Mouse (Mus musculus) olfactory bulb, adult 2 months (tissue): ENCODE results near the gene Rapgef2.

Experiments
- CTCF ChIP-seq: fragments of 200-500 bp; IDR thresholded peaks from 2 replicates; pipeline ENCODE4 v1.5.1; 2012; ENCODE audit warnings: low read depth, mild to moderate bottlenecking, low read length, moderate library complexity; ENCODE audit not compliant: insufficient read depth
- POLR2A ChIP-seq: fragments of 200-500 bp; IDR thresholded peaks from 2 replicates; pipeline ENCODE4 v1.6.1; 2012; ENCODE audit warnings: mild to moderate bottlenecking, low read depth, low read length, moderate library complexity; ENCODE audit not compliant: insufficient read depth

DNA sequence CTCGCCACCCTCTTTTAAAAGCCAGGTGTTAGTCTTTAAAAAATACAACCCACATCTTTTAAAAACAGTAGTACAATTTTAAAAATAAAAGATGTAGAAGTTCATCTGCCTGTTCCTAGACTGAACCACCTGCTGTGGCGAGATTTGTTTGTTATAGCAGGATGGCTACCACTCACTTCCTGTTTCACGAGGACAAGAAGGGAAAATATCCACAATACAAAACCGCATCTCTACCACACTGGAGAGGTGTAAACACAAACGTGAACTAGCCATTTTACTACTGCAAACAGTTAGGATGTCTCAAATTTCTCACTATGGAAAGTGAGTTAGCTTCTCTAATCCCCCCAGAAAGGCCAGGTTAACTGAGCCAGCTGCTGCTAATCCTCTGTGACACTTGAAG is 76.1 kb downstream of the Rapgef2 start:
- no peak for TF ChIP-seq CTCF
- no peak for TF ChIP-seq POLR2A
